Mouse (Mus musculus): ENCODE measurements around the gene Slc16a12.

The Slc16a12 gene

GRCm38 (mm10) chr19:34729505-34729904, 17.6 kb downstream of the Slc16a12 start:
- in situ Hi-C loops (cut with MboI, MseI) = no loop called here

DNA sequence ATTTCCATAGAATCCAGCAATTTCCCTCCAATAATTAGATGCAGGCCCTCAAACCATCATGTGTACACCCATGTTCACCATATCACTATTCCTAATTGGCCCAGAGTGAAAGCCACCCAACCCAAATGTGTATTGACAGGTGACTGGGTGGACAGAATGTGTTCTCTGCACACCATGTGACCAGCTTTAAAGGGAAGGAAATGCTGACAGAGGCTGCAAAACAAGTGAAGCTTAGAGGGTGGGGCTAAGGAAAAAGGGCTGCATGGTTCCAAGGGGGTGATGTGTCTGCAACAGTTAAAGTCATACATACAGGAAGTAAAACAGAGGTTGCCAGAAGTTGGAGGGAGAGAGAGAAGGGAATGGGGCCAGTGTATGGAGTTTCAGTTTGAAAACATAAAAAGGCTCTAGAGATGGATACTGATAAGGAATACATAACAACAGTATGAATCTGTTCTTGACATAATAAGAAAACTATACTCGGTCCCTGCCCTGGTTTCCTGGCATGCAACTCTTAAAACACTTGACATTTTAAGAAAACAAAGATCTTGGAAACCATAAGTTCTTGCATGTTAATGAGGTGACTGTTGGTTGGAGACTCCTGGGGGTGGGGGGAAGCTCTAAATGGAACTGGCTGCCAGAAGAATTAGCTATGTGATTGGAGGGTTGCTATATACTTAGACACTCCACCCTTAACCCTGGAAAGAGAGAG, 20.7 kb downstream of the Slc16a12 start:
- in situ Hi-C loops (cut with MboI, MseI) = no loop called here

DNA sequence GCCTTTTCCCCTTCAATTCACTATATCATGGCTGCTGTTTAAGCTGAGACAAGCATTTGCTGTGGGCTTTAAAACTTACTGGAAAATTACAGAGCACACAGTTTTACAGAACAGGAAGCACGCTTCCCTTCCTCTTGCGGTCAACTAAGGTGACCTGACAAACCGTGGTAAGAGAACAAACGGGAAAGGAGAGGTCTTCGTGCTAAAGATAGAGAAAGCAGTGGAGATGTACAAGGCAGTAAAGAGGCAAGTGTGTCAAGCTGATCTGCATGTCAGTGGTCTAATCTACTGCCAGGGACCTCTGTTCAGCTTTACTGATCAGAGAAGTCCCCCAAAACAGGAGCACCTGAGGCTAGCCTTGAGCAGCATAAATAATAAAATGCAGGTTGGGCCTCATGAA, 21.7 kb downstream of the Slc16a12 start:
- in situ Hi-C loops (cut with MboI, MseI) = no loop called here

DNA sequence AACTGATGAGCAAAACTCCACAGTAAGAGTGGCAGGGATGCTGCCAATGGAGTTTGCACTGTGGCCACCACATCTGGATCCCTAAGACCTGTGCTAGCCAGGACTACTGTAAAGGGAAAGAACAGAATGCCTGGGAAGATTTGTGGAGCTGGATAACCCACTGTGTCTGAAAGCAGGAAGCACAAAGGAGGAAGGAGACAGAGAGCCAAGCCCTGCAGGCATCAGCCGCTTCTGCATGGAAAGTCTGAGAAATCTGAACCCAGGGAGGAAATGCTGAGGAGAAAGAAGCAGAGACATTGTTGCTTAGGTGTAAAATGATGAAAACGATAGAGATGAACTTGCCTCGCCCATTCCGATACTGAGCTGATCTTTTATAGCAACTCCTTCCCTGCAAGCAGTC, 22.5 kb downstream of the Slc16a12 start:
- in situ Hi-C loops (cut with MboI, MseI) = no loop called here

- in situ Hi-C loops (cut with MboI, MseI) = no loop called here
These were observed 24.5 kb downstream of the Slc16a12 start for GRCm38 (mm10) chr19:34722541-34722940.

GRCm38 (mm10) chr19:34720130-34720529, 27.0 kb downstream of the Slc16a12 start:
- in situ Hi-C loops (cut with MboI, MseI) = no loop called here

- in situ Hi-C loops (cut with MboI, MseI) = no loop called here
These were observed 28.1 kb downstream of the Slc16a12 start for GRCm38 (mm10) chr19:34718963-34719362.

GRCm38 (mm10) chr19:34718478-34718877, 28.6 kb downstream of the Slc16a12 start:
- in situ Hi-C loops (cut with MboI, MseI) = no loop called here

GRCm38 (mm10) chr19:34715895-34716294, 31.2 kb downstream of the Slc16a12 start:
- in situ Hi-C loops (cut with MboI, MseI) = no loop called here

DNA sequence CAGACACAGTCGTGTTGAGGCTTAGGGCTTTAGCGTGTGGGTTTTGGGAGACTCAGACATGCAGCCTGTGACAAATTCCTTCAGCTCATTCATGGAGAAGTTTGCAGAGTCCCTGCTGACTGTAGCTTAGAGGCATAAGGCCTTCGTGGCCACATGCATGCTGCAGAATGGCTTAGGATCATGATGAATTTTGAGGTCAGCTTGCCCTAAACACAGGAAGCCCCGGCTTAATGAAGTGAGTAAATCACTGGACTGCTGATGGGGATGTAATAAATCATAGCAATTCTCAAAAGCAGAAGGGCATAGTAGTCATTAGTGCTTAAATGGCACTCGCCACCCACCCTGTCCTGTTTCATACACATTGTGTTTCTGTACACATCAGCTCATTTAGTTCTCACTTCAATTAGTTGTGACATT, 32.8 kb downstream of the Slc16a12 start:
- in situ Hi-C loops (cut with MboI, MseI) = no loop called here

DNA sequence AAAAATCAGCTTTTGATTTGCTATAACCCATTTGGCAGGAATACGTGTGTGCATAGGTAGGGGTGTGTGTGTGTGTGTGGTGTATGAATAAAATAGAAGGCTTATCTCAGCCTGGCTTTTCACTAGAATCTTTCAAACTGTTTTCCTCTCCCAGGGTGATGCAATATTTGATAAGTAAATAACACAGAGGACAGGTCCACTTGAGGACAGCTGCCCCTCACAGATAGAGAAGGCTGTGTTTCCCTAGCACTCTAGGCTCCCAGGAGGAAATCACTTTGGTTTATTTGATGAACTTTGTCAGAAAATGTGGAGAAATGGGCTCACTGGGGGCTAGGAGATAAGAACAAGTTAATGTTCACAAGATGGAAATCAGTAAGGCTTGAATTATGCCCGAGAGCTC, 35.0 kb downstream of the Slc16a12 start:
- in situ Hi-C loops (cut with MboI, MseI) = no loop called here

DNA sequence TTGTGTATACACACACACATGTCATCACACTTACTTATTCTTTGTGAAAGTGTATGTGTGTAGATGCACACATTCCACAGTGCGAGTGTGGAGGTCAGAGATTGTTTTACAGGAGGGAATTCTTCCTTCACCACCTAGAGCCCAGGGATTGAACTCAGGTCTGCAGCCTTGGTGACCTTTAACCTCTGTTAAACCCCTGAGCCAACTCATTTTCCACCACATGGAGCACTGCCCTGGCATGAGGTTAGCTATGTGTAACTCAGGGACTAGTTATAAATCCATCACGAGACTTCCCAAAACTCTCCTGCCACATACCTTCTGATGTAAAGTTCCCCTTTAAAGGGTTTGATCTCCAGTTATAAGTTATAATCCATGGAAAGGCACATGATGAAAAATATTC, 38.9 kb downstream of the Slc16a12 start:
- in situ Hi-C loops (cut with MboI, MseI) = no loop called here

- in situ Hi-C loops (cut with MboI, MseI) = no loop called here
These were observed 39.5 kb downstream of the Slc16a12 start for GRCm38 (mm10) chr19:34707571-34707970.

- in situ Hi-C loops (cut with MboI, MseI) = no loop called here
These were observed 40.8 kb downstream of the Slc16a12 start for GRCm38 (mm10) chr19:34706261-34706660.

DNA sequence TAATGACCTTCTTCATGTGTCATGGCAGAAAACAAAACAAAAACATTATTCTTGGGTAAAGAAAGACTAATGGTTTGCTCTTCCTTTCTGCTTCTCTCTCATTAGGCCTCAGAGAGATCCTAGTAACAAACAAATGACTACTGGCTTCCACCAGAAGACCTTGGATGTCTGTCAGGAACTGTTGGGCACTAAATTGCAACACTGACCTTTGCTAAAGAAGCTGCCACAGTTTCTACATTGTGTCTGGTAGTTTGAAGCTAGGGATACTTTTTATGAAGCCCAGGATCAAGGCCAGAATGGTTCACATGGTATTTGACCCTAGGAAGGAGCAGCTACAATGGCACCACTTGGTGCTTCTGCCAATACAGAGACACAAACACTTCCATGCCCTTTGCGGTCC, 41.9 kb downstream of the Slc16a12 start:
- in situ Hi-C loops (cut with MboI, MseI) = no loop called here

DNA sequence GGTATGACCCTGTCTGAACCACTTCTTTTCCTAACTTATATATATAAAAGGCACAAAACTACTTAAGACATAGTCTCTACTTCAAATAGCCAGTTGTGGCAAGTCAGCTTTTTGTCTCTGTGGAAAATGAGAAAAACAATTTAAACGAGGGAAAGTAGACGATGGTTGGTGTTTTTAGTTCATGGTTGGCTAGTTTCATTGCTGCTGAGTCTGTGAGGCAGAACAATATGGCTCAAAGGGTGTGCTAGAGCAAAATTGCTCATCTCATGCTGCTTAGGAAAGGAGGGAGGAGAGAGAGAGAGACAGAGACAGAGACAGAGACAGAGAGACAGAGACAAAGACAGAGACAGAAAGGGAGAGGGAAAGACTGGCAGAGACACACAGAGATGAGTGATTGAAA, 47.8 kb downstream of the Slc16a12 start:
- in situ Hi-C loops (cut with MboI, MseI) = no loop called here

DNA sequence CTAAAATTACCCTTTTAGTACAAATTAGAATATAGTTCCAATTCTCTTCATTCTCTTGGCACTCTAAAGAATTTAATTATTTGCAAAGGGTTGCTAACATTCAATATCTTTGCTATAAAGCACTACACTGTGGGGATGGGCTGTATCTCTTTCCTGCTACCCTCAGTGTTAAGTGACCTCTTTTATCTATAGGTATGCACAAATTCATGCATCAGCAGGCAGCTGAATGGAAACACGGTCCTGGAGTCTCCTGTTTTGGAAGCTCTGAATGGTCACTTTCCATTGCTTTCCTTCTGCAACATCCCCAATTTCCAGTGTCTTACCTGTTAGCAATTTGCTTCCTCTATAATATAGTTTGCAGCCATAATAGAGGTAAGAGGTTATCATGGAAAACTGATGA, 48.2 kb downstream of the Slc16a12 start:
- in situ Hi-C loops (cut with MboI, MseI) = no loop called here

- in situ Hi-C loops (cut with MboI, MseI) = no loop called here
These were observed 48.7 kb downstream of the Slc16a12 start for GRCm38 (mm10) chr19:34698432-34698831.

DNA sequence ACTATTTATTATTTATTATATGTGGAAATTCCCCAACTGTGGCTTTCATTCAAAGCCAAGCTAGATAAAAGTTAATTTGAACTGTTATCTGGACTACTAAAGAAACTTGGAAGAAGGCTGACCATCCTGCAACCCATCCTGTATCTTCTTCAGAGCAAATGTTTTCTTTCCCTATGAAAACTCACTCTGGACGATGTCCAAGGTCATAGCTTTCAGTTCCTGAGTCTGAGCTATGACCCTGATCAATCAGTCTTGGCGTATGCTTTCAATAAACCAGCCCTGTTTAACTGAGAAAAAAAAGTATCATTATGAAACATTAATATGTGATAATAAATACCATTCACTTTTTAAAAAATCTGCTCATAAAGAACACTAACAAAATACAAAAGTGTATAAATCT, 49.6 kb downstream of the Slc16a12 start:
- in situ Hi-C loops (cut with MboI, MseI) = no loop called here

GRCm38 (mm10) chr19:34696352-34696986, 50.6 kb downstream of the Slc16a12 start:
- in situ Hi-C loops (cut with MboI, MseI) = no loop called here

GRCm38 (mm10) chr19:34691402-34691801, 55.7 kb downstream of the Slc16a12 start:
- in situ Hi-C loops (cut with MboI, MseI) = no loop called here

DNA sequence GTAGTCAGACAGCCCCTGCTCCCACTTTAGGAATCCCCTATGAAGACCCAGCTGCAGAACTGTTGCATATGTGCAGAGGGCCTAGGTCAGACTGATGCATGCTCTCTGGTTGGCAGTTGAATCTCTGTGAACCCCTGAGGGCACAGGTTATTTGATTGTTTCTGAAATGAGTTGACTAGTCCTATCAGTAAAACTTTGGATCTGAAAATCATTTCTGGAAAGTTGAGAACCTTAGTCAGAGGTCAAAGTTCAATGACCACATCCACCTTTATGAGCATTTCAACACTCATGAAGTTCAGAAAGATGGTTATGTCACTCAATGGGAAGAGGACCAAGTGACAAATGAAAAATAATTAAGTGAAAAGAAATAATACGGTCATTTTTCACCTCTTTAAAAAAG, 61.6 kb downstream of the Slc16a12 start:
- in situ Hi-C loops (cut with MboI, MseI) = loop anchor here (5.0 kb wide), 2 partner anchors 82 to 207 kb away; no protein-coding TSS in a partner anchor

- in situ Hi-C loops (cut with MboI, MseI) = loop anchor here (5.0 kb wide), 2 partner anchors 82 to 207 kb away; no protein-coding TSS in a partner anchor
These were observed 62.2 kb downstream of the Slc16a12 start for GRCm38 (mm10) chr19:34684857-34685256.
